11 mouse cellular contexts compared by ENCODE assay signal in the genomic region with DNA sequence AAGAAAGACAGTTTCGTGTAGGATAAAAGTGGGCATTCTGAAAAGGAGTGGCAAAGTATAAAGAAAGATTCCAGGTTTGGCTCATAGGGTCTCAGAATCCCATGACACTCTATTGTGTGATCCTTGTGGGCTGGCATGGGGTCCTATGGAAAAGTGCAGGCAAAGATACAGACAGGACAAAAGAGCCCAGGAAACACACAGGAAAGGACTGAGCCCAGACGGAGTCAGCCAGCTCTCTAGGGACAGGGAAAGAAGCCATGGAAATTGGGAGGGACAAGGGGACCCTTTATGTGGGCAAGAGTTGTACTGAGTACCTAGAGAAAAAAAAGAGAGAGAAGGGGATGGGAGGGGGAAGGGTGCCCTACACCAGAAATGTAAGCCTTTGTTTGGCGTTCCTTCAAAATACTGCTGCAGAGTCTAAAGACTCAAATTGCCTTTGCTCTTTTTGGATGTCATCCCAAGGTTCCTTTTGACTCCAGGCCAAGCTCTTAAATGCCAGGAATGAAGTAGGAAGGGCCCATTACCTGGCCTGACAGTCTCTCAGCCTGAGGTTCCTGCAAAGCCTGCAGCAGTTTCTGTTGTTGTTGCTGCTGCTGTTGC.
DNase-seq lines count a peak whose midpoint lies in the region; TF ChIP-seq lines count a peak whose summit lies in the region.
"Had no signal": no experiment of that assay in that cellular context is flagged by ENCODE, and none has a peak within 500 bp of the region (broad histone marks: within the 10 kb centered on the region; RNA-seq: fewer than 3 reads in every experiment).

No protein-coding gene starts in this region.

- TF ChIP-seq CTCF in gastrocnemius, adult 2 months (IDR thresholded peaks at IDR 0.05): no peak

- peak overlapping the region; percentile 16 for H3K27ac ChIP-seq in gastrocnemius, adult 2 months
- H3K27ac ChIP-seq: liver, embryonic 13.5 days; neural tube, embryonic 12.5 days; stomach, embryonic 15.5 days had no signal

- DNase-seq in gastrocnemius, adult 2 months: peak; percentile 41
- DNase-seq in gastrocnemius, postnatal 4 days (ENCODE audit: low spot score in 2 of 2): no peak
- peak; percentile 16 for DNase-seq in ovary, adult 18-20 months (ENCODE audit: low spot score)
- DNase-seq in ovary, postnatal 10 days (ENCODE audit: low spot score): no peak
- peak; percentile 15 for DNase-seq in fibroblast of lung, adult 2 months (ENCODE audit: low read depth)
- DNase-seq in skeletal muscle tissue, adult 2 months (ENCODE audit: low read depth, low spot score): peak; percentile 21
- no peak for DNase-seq in left cerebral cortex, adult 18-20 months (ENCODE audit: low spot score in 2 of 2)
- no peak for DNase-seq in right cerebral cortex, adult 2 months (ENCODE audit: low spot score in 2 of 2)
- DNase-seq: liver, embryonic 13.5 days had no signal

- no peak overlapping the region for H3K4me3 ChIP-seq in gastrocnemius, adult 2 months
- H3K4me3 ChIP-seq: liver, embryonic 13.5 days; neural tube, embryonic 12.5 days; stomach, embryonic 15.5 days had no signal

- intact Hi-C loops in gastrocnemius, adult 2 months (cut with DNase I): no loop called here

Comparison
In these comparisons a context has a peak if more than half of its experiments do, and no peak if none do; other contexts are left out.
1. DNase-seq: peak in gastrocnemius, adult 2 months (single experiment), ovary, adult 18-20 months (single experiment), fibroblast of lung, adult 2 months (single experiment) and skeletal muscle tissue, adult 2 months (single experiment); none in gastrocnemius, postnatal 4 days (0 of 2), ovary, postnatal 10 days (single experiment), left cerebral cortex, adult 18-20 months (0 of 2) and right cerebral cortex, adult 2 months (0 of 2).